Mouse (Mus musculus) thymus, postnatal 14 days (tissue): ENCODE measurements around the gene Scd1.

Experiments
- DNase-seq: peaks from one replicate; pipeline ENCODE4 v3.0.0; 2021

Gene Scd1

DNA sequence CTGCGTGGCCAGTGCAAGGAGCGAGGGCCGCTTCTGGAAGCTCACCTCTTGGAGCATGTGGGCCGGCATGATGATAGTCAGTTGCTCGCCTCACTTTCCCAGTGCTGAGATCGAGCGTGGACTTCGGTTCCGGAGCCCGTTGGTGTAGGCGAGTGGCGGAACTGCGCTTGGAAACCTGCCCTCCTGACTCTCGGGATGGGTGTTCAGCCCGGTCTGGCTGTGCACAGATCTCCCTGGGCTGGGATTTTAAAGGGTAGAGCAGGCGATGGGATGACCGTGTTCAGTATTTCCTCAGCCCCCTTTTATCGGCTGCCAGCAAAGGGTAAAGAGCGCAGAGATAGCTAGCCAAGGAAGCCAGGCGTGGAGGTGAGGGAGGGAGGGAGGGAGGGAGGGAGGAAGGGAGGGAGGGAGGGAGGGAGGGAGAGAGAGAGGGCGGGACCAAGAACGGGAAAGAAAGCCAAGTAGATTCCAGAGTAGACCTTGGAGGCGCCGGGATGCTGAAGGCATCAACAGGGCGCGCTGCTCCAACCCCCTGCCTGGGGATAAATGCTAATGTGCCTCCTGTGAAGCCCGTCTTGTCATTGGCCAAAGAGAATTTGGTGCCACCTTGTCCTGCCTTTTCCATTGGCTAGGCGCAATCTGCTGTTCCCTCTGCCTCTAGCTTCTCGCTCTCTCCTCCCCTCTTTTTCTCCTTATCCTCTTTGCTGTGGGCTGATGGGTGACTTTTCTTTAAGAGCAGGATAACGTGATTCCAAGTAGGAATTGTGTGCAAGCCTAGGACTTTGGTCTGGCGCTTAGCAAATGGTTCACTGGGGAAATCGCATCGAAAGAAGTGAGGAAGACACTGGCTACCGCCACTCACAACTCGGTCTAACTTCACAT is at the start of gene Scd1:
Gene Scd1 (minus strand): TSS at position 539 of the 882 bp plus-strand sequence.
- DNase-seq: peak; percentile 10

DNA sequence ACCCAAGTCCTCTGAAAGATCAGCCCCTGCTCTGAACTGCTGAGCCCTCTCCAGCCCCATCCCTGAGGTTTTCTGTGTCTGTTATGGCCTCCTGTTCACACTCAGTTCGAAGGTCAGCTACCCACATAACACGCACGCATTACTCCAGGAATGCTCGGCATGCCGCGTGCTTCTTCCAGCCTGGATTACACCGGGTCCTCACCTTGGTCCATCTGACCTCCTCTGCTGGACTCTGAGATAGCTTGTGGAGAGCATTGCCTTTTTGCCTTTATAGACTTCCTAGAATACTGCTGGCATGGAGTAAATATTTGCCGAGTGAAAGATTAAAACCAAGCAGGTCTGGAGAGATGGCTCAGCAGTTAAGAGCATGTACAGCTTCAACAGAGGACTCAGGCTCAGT is 47.7 kb upstream of the Scd1 start:
- no peak for DNase-seq

DNA sequence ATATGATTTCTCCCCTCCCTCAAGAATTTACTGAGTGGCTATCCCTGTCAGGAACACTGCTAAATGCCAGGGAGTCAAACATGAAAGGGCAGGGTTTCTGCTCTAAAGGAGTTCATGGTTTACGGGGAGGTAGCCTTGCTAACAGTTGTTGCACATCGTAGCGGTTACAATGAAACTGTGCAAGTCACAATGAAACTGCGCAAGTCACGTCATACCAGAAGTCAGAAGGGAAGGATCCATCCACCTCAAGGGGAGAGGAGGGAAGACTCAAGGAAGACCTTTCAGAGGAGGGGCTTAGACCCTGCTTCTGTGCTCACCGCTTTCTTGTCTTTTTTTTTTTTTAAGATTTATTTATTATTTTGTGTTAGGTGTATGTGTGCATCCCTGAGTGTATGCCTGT is 47.2 kb upstream of the Scd1 start:
- no peak for DNase-seq

DNA sequence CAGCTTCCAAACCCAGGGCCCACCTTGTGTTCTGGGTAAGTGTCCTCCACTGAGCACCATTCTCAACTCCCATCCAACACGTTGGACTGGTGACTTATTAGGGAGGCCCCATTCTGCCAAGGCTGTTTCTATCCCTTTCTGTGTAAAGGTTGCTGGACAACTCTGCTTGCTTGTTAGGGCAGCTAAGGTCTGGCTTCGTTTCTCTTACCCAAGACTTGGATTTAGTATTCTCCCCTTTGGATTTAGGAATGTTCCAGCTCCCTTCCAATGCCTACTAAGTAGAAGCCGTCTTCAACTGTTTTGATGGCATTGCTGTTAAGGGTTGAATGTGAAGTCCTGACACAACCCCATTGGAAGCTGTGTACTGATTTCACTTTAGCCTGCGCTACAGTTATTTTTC is 40.2 kb upstream of the Scd1 start:
- DNase-seq: no peak

DNA sequence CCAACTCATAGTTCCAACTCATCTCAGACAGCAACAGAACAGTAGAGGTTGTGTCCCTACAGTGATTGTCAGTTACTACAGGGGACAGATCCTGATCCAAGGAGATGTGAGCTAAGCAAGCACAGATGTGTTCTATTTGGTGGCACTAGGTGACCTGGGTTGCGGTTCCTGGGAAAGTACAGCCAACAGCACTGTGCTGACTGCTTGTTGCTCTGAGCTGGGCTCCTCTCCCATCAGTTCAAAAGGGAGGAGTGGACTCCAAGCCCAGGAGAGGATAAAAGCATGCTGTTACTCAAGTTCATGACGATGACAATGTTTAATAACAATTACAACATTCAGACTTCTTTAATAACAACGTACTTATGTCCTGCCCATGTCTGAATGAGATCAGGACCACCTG is 38.1 kb upstream of the Scd1 start:
- no peak for DNase-seq

DNA sequence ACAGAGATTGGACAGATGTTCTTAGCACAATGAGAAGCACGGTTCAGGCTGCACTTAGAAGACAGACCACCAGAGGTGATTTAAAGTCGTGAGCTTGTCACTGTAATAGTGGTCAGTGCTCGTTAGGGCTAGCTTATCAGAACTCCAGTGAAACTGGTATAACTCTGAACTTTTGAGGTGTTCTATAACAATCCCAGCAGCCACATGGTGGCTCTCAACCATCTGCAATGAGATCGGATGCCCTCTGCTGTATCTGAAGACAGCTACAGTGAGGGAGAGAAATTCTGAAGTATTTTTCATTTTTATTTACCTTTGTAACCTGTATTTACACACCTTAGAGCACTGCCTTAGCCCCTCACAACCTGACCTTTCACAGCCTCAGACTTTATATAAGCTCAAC is 31.6 kb upstream of the Scd1 start:
- DNase-seq: no peak

DNA sequence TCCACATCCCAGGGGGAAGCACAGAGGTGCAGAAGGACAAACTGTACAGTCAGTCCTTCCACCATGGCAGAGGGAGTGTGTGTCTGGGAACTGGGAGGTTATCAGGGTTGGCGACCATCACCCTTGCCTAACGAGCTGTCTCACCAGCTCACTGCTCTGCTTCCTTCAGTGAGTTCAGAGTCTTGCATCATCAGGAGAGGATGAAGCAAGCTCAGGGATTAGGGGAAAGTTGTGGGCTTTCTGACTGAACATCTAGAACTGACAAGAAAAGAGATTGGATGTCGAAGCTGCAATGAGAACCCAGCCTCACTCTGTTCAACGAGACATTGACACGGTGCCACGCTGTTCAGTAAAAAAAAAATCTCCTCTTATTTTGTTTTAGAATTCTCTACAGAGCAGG is 30.3 kb upstream of the Scd1 start:
- no peak for DNase-seq

DNA sequence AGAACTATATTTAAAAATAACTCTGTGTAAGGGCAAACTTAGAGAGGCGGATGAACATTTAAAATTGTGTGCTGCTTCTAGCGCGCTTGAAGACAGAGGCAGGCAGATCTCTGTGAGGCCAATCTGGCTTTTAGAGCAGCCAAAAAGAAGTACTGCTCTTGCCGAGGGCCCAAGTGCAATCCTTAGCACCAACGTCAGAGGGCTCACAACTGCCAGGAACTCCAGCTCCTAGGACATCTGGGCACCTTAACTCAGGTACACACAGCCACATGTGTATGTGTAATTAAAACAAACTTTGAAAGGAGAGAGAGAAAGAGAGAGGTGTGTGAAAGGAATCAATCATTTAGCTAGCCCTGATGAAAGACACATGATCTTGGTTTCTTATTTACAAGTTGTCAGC is 24.4 kb upstream of the Scd1 start:
- no peak for DNase-seq

DNA sequence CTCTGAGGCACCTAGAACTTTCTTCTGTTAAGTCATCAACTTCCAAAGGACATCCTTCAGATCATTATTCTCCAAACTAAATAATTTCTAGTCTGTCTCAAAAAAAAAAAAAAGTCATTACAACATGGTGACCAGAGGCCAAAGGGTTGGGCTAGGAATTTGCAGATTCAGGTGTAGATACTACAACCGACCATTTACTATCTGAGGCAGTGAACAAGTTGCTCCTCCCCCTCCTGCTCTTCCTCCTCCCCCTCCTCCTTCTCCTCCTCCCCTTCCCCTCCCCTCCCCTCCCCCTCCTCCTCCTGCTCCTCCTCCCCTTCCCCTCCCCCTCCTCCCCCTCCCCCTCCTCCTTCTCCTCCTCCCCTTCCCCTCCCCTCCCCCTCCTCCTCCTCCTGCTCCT is 20.0 kb upstream of the Scd1 start:
- DNase-seq: no peak

DNA sequence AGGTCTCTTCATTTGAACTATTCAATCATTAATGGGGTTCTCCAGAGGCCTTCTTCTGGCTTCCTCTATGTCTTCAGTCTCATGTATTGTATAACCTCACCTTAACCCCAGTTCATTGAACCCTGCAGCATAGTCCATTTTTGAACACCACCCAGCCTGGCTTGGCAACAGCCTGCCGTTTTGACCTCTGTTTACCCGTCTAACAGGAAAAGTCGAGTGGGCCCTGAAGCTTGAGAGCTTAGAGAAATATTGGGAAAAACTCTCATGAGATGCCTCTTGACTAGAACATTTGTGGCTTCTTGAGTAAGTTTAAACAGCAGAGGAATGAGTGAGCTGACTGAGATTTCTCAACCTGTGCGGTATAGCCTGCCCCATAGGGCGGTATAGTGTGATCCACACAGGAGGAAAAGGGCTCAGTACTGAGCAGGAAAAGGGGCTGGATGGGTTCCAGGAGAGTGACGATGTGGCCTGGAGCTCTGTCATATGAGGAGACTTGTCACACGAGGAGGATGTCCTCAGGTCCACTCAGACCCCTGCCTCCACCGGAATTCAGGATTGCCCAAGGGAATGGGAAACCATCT is 14.5 kb upstream of the Scd1 start:
- DNase-seq: no peak

DNA sequence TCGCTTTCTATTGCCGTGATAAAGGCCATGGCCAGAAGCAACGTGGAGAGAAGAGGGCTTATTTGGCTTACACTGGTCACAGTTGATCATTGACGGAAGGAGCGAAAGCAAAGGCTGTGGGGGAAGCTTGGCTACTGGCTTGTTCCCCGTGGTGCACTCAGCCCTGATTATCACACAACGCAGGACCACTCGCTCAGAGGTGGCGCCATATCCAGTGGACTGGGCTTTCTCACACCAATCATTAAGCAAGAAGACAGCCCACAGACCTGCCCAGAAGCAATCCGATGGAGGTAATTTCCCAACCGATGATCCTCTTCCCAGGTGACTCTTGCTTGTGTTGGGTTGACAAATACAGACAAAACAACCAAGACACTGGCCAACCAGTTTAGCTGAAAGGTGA is 11.9 kb upstream of the Scd1 start:
- no peak for DNase-seq

DNA sequence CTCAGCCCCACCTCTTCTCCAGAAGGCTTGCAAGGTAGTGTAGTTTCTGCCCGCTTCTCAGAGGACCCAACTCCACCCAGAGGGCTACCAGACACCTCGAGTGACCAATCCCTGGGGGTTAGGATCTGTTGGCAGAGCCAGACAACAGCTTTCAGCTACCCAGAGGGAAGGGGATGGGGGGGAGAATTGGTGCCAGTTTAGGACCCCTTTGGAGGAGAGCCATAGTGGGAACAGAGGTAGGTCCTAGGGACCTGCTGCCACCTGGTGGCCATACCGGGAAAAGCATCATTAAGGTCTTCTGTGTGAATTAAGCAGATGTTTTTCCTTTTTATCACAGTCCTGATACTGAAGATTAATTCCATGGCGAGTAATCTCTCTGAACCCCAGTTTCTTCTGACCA is 11.3 kb upstream of the Scd1 start:
- DNase-seq: peak; percentile 80

DNA sequence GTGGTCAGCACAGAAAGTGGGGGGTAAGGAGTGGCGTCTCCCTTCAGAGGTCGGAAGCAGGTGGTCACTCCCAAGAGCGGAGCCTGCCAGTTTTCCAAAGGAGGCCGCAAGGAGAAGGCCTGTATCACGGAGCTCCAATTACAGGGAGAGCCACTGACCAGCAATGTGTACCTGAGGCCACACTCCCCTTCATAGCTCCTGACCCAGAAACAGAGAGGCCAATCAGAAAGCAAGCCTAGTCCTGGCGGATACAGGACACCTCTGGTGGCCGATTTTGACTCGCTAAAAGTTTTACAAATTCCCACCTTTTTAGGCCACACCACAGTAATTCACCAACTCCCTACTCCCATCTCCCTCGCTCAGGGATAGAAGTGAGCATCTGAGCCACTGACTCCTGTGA is 10.9 kb upstream of the Scd1 start:
- no peak for DNase-seq

DNA sequence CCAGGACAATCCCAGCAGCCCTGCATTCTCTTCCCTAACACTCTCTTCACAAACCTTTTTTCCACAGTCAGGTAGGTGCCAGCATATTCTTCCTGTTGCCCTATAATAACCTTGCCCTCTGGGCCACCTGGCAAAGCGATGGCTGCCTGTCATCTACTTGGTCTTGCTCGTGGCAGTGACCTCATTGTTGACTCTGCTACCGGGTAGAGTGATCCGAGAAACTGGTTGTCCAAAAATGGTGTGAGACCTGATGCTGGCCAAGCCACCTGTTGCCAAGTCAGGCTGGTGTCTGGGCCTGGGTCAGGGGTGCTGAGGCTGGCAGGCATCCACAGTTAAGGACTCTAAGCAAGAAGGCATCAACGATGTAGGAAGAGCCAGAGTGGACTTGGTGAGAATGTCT is 10.4 kb upstream of the Scd1 start:
- DNase-seq: no peak

DNA sequence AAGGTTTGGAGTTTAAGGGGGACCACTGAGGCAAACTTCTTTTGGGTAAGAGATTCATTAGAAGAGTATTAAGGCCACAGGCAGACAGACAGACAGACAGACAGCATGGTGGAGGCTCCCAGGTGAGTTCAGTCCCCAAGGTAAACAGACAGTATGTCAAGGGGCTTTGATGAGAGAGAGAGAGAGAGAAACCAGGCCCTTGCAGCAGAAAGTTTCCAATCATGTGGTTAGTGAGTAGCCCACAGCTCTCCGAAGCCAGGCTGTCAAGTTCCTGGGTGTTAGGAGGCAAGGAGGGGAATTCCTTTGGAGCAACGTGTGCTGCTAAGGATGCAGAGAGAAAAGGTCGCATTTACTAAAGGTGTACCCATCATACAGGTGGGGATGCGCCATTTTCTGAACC is 9.8 kb upstream of the Scd1 start:
- no peak for DNase-seq

DNA sequence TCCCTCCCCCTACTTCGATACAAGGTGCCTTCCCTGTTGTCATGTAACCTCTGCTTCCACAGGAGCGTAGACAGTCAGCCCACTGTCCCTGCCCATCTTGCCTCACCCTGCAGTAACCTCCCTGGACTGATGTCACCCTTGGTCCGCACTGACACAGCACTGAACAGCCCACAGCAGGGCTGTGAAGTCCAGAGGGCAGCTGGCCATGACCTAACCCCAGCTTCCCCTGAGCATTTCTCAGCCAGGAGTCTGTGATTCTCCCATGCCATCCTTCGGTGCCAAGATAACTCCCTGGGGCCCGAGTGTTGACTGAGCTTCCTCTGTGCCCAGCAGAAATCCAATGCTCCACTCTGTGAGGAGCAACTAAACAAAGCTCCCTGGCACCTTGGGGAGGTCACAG is 8.6 kb upstream of the Scd1 start:
- no peak for DNase-seq

DNA sequence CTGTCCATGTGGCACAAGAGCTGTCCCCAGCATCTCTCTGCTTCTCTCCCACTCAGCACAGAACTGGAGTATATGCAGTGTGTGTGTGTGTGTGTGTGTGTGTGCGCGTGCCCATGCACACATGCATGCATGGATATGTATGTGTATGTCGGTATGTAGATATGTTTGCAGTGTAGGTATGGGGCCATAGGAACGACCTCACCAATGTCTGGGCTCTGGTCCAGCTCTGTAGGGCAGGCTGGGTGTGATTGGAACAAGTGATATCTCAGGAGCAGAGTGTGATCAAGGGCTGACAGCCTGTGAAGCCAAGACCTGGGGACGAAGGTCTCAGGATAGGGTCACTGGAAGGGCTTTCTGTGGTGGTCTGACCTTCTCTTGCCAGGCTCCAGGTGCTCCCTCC is 7.8 kb upstream of the Scd1 start:
- no peak for DNase-seq

DNA sequence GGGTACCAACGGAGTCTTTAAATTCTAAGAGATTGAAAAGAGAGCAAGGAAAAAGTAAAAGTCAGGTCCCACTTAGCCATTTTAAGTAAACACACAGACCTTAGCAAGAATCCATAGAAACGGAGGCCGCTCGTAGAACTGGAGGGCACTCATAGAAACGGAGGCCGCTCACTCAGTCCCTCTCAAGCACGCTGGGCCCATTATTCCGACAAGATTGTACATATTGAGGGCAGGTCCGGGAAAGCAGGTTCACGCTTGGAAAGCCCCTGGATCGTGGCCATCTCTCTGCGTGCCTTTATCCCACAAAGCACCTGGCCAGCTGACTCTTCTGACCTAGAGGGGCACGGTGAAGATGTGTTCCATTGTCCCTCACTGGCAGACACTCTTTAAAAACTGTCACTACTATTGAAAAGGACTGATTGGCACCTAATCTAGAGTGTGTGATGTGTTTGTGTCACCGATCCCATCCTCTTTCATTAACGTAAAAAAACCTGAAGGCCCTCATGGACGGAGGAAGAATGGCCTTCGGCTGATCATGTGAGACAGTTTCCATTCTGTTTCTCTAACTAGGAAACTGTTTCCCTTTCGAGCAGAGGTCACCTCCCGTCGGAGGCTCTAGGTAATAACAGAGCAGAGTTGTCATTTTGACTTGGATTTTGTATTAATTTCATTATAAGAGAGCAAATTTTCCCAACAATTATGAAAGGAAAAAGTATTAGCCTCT is 2.8 kb upstream of the Scd1 start:
- DNase-seq: no peak

DNA sequence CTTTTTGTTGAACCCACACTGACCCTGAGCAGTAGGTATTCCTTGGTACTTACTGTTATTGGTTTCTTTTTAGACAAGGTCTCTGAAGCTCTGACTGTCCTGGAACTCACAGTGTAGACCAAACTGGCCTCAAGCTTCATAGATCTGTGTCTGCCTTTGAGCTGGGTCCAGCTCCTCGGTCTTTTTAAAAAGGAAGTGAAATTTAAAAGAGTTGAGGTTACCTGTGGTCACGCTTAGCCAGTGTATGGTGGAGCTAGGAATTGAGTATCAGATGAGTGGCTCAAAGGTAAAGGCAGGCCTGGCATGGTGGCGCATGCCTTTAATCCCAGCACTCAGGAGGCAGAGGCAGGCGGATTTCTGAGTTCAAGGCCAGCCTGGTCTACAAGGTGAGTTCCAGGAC is 916 bp upstream of the Scd1 start:
- DNase-seq: no peak

DNA sequence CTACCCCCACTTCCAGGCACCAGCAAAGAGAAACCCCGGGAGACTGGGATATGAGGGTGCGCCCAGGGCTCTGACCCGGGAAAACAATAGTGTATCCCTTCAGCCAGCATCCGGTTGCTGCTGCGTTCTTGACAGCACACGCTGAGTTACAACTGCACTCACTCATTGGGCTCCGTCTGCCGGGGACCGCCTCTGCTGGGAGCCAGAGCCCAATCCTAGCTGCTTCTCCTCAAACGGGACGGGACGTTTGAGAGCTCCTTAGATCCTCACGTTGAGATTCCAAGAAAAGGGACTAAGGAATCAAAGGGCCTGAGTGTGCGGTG is 505 bp upstream of the Scd1 start:
- DNase-seq: no peak

DNA sequence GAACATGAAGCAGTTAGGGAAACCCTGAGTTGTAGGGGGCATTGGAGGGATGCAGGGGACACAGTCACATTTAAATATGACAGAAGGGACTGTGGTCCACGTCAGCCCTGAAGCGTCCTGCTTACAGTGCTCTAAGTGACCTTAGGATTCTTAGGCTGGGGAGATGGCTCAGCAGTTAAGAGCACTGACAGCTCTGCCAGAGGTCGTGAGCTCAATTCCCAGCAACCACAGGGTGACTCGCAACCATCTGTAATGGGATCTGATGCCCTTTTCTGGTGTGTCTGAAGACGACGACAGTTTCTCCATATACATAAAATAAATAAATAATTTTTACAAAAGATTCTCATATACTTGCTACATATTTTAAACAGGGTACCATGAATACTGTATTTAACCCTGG is 4.1 kb downstream of the Scd1 start:
- no peak for DNase-seq

DNA sequence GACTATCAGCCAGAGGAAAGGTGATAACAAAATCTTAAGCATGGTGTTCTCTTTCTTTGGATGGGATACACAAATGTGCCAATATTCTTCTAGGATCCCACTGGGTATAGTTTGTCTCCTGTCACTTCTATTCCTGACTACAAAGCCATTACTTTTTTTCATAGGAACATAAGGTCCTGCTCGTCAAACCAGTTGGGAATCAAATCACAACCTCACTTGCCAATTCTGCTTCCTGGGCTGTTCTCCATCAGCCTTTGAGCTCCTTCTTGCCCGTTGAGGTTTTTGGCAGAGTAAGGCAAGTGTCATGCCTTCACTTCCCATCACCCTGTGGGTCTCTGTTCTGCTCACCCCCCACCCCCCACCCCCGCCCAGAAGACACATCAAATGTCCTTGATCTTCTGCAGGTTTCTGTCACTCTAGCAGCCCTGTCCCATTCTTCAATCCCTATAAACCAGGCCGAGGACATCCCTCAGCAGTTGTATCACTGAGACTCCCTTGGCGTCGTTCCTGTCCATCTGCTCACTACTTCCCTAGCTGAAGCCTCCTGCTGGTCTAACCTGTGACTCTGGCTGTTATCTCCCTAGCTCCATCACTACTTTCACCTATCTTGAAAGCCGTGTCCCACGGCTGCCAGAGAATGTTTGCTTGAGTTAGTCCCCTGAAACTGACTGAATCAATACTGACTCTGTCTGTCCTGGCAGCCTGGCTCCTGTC is 7.0 kb downstream of the Scd1 start:
- no peak for DNase-seq

DNA sequence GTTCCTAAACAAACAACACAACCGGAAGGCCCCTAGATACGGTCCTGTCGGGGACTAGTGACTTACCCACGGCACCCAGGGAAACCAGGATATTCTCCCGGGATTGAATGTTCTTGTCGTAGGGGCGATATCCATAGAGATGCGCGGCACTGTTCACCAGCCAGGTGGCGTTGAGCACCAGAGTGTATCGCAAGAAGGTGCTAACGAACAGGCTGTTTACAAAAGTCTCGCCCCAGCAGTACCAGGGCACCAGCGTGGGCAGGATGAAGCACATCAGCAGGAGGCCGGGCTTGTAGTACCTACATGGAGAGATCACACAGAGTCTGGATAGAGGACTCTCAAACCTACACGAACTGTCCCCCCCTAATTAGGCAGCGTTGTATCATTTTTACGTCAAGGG is 7.6 kb downstream of the Scd1 start:
- no peak for DNase-seq

DNA sequence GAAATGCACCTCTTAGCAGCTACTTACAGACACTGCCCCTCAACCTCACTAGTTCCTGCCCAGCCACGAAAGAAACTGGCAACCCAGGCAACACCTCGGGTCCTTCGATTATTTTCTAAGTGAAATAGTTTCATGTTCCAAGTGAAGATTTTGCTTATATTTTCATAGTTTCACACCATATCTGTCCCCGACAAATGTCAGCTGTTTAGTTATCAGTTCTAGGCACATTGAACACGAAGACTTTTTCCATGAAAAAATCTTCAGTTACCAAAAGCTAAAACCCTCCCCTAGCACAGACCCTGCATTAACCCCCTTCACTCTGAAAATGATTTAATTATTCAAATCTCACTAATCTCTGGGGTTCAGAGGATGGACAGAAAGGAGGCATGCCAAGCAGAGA is 10.9 kb downstream of the Scd1 start:
- no peak for DNase-seq
